Mouse (Mus musculus) cerebellum, adult 2 months (tissue): ENCODE measurements around the gene Bves.

Experiments
- CTCF ChIP-seq: fragments of 200-500 bp; IDR thresholded peaks from 2 replicates; pipeline ENCODE4 v1.5.1; 2011; ENCODE audit warnings: low read depth, mild to moderate bottlenecking, control low read depth, low read length, moderate library complexity, borderline replicate concordance; ENCODE audit not compliant: insufficient read depth
- POLR2A ChIP-seq: fragments of 200-500 bp; IDR thresholded peaks from 2 replicates; pipeline ENCODE4 v1.6.1; 2011; ENCODE audit warnings: low read length, control low read depth, borderline replicate concordance; ENCODE audit not compliant: insufficient read depth

GRCm38 (mm10) chr10:45369639-45370038 is 34.1 kb downstream of the Bves start:
- TF ChIP-seq POLR2A = no peak
- TF ChIP-seq CTCF = no peak
